Mouse (Mus musculus): ENCODE results near the gene Llcfc1. TPM values are rescaled to one million over a fixed set of nuclear protein-coding genes. Genes with fewer than 3 reads are reported as not detected.

The Llcfc1 gene
- polyA plus RNA-seq (2015; fragmentation: Nextera tagmentation; extraction: Ambion mirVana) = 0.23 TPM in 1 of 2 replicates, not detected in the other

GRCm38 (mm10) chr6:41684131-41684530, at the start of gene Llcfc1:
Gene Llcfc1, plus strand, starts transcription at chr6:41684431.

GRCm38 (mm10) chr6:41636178-41636577, 48.1 kb upstream of the Llcfc1 start, which contains the start of gene Trpv6:
Gene Trpv6, minus strand, starts transcription at chr6:41636405.

GRCm38 (mm10) chr6:41680669-41681068, 3.6 kb upstream of the Llcfc1 start, which contains the start of gene Trpv5:
Gene Trpv5, minus strand, starts transcription at chr6:41680769.

GRCm38 (mm10) chr6:41704123-41704522, 19.9 kb downstream of the Llcfc1 start, which contains the start of gene Kel:
Gene Kel, minus strand, starts transcription at chr6:41704339.

Other genes with a start within 250 kb of the Llcfc1 start
- 8.0 and 40.8 TPM in 2 replicates for gene Gm10334, start 238.3 kb upstream of the Llcfc1 start, polyA plus RNA-seq (2015; fragmentation: Nextera tagmentation; extraction: Ambion mirVana)
- 20.1 and 83.0 TPM in 2 replicates for gene Prss1, start 225.5 kb upstream of the Llcfc1 start, polyA plus RNA-seq (2015; fragmentation: Nextera tagmentation; extraction: Ambion mirVana)
- 28.5 and 81.9 TPM in 2 replicates for gene Prss2, start 162.6 kb upstream of the Llcfc1 start, polyA plus RNA-seq (2015; fragmentation: Nextera tagmentation; extraction: Ambion mirVana)
- gene Ephb6, start 78.9 kb upstream of the Llcfc1 start, polyA plus RNA-seq (2015; fragmentation: Nextera tagmentation; extraction: Ambion mirVana) = 1.6 and 3.6 TPM in 2 replicates
- 0.06 TPM in 1 of 2 replicates, not detected in the other for gene Trpv6, start 48.0 kb upstream of the Llcfc1 start, polyA plus RNA-seq (2015; fragmentation: Nextera tagmentation; extraction: Ambion mirVana)
- 0.05 and 0.13 TPM in 2 replicates for gene Trpv5, start 3.7 kb upstream of the Llcfc1 start, polyA plus RNA-seq (2015; fragmentation: Nextera tagmentation; extraction: Ambion mirVana)
- 134 and 147 TPM in 2 replicates for gene Kel, start 19.9 kb downstream of the Llcfc1 start, polyA plus RNA-seq (2015; fragmentation: Nextera tagmentation; extraction: Ambion mirVana)
- gene Olfr459, start 90.7 kb downstream of the Llcfc1 start, polyA plus RNA-seq (2015; fragmentation: Nextera tagmentation; extraction: Ambion mirVana) = not detected in 2 replicates
- gene Pip, start 163.1 kb downstream of the Llcfc1 start, polyA plus RNA-seq (2015; fragmentation: Nextera tagmentation; extraction: Ambion mirVana) = not detected in 2 replicates
- gene Sval2, start 168.6 kb downstream of the Llcfc1 start, polyA plus RNA-seq (2015; fragmentation: Nextera tagmentation; extraction: Ambion mirVana) = not detected in 2 replicates

Data from spleen, postnatal 0 days (tissue).